Mouse (Mus musculus) R1 (cell line): ENCODE data around the gene Mettl7b.
A peak's percentile ranks its signal among the peaks of the same experiment; 100 is the strongest.
"Not testable (repeated sequence)": the region's sequence is repeated elsewhere in the genome, so short reads cannot be mapped to it uniquely, and the experiment has no call there.

ENCODE experiments used
- DNase-seq: peaks from one replicate; pipeline ENCODE4 v3.0.0-alpha.2; 2018; ENCODE audit warnings: low read depth, low spot score

Mettl7b gene

GRCm38 (mm10) chr10:128960590-128961584 lies at the start of gene Mettl7b:
Gene Mettl7b, minus strand, starts transcription at chr10:128960988.
- DNase-seq = no peak

GRCm38 (mm10) chr10:129010288-129010841 lies 49.6 kb upstream of the Mettl7b start, which contains the start of gene Olfr763:
Gene Olfr763, plus strand, starts transcription at chr10:129010791.
- no peak for DNase-seq

- DNase-seq = no peak
These were observed 43.5 kb upstream of the Mettl7b start for GRCm38 (mm10) chr10:129004032-129004920.

GRCm38 (mm10) chr10:128996523-128997040 lies 35.8 kb upstream of the Mettl7b start:
- no peak for DNase-seq

GRCm38 (mm10) chr10:128995796-128996195 lies 35.0 kb upstream of the Mettl7b start:
- DNase-seq = no peak

GRCm38 (mm10) chr10:128990994-128991393 lies 30.2 kb upstream of the Mettl7b start:
- no peak for DNase-seq

GRCm38 (mm10) chr10:128990129-128990850 lies 29.5 kb upstream of the Mettl7b start:
- DNase-seq = not testable (repeated sequence)

- DNase-seq = not testable (repeated sequence)
These were observed 28.3 kb upstream of the Mettl7b start, which contains the start of gene Olfr9 for GRCm38 (mm10) chr10:128989131-128989530. Gene Olfr9, plus strand, starts transcription at chr10:128989431.

- peak; percentile 49 for DNase-seq
These were observed 20.0 kb upstream of the Mettl7b start for GRCm38 (mm10) chr10:128980644-128981365.

GRCm38 (mm10) chr10:128977522-128978114 lies 16.8 kb upstream of the Mettl7b start:
- DNase-seq = peak; percentile 63

GRCm38 (mm10) chr10:128976395-128976794 lies 15.6 kb upstream of the Mettl7b start:
- no peak for DNase-seq

GRCm38 (mm10) chr10:128972841-128973240 lies 12.1 kb upstream of the Mettl7b start:
- no peak for DNase-seq

GRCm38 (mm10) chr10:128970740-128971250 lies 10.0 kb upstream of the Mettl7b start:
- DNase-seq = no peak

GRCm38 (mm10) chr10:128968341-128968749 lies 7.6 kb upstream of the Mettl7b start:
- DNase-seq = no peak

GRCm38 (mm10) chr10:128965871-128966270 lies 5.1 kb upstream of the Mettl7b start:
- no peak for DNase-seq

- no peak for DNase-seq
These were observed 4.2 kb upstream of the Mettl7b start for GRCm38 (mm10) chr10:128964961-128965360.

- no peak for DNase-seq
These were observed 646 bp downstream of the Mettl7b start for GRCm38 (mm10) chr10:128960142-128960541.

- DNase-seq = no peak
These were observed 2.4 kb downstream of the Mettl7b start for GRCm38 (mm10) chr10:128958340-128958739.

GRCm38 (mm10) chr10:128950208-128950887 lies 10.4 kb downstream of the Mettl7b start:
- no peak for DNase-seq
